Mouse (Mus musculus) right cerebral cortex, postnatal 4 days (tissue): ENCODE measurements at regions not wholly inside any gene's neighbourhood (a gene's known extent, or its start where the extent isn't known, plus 50 kb on each side); places are given as distances from the start of the nearest gene placed in this dataset.

Experiments used
- DNase-seq: peaks from one replicate; pipeline ENCODE4 v3.0.0-alpha.2; 2022

GRCm38 (mm10) chr1:120667776-120668175 is 65.6 kb downstream of the En1 start:
- DNase-seq = no peak

DNA sequence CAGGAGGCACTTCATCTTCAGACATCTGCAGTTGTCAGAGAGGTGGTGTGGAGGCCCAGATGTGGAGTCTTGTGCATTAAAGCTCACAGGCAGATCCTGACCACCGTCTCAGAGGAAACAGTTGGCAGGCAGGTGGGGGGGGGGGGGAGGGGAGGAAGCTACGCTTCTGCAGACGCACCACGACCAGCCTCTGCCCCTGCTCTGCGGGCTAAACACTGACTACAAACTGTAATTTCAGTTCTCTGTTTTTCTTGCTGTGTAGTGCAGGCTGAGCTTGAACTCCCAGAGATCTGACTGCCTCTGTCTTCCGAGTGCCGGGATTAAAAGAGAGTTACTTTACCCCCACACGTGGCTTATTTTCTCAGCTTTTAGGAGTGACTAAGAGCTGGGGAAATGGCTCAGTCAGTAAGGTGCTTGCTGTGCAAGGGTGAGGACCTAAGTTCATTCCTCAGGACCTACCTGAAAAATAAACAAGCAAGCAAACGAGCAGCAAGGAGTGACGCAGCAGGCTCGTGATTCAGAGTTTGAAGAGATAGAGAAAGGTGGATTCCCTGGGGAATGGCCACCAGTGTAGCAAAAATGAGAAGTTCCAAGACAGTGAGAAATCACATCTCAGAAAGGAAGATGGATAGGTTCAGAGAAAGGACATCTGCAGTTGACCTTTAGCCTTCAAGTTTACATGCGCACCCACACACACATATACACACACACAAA is 81.5 kb downstream of the En1 start:
- no peak for DNase-seq

DNA sequence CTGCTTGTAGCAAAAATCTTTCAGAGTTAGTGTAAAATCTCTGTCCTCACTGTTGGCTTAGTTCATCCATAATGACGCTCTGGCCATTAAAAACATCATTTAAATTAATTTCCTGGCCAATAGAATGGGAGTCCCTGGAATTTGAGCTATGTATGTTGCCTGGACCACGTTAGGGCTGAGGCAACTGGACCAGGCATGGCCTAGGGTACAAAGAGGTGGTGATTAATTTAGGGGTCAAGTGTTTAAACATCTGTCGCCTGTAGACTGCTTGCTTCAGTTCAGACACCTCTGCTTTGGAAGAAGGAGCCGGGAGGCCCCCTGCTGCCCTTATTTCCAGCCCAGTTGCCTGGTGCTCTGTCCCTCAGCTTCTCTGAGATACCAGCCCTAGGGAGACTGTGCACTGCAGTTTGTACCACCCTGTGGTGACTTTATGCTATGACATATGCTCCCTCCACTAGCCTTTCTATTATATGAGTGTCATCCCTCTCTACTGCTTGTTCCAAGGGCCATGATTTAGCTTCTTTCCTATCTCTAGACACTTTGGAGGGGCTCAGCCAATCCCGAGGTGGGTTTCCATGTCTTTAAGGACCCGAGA is 83.5 kb downstream of the En1 start:
- no peak for DNase-seq

DNA sequence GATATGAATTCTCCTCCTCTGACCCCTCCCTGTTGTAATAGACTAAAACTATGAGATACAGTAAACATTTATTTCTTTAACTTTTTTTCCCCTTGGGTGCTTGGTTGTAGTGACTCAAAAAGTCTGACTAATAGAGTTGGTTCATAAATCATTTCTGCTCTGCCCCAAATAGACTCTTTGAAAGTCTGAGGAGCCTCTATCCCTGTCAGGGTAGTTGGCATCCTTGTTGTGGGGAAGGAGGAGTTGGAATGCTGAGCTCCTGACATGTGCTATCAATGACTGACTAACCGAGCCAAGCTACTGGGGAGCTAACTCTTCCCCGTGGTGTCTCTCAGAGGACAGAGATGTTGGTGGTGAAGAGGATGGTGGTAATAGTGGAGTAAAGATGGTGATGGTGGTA is 89.4 kb downstream of the En1 start:
- no peak for DNase-seq

DNA sequence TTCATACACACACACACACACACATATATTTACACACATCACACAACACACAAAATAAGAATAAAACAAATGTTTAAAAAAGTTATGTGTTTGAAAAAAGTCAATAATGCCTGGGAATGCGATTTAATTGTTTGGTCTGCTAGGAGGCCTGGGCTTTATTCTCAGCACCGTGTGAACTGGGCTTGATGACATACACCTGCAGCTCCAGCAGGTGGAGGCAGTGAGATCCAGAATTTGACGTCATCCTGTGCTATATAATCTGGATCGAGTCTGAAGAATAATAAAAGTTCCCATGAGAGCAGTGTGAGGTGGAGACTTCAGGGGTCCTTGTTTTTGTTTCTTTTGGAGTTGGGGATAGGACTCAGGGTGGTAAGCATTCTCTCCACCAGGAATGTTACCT is 96.0 kb downstream of the En1 start:
- DNase-seq = no peak

- DNase-seq = no peak
These were observed 102.0 kb downstream of the En1 start for GRCm38 (mm10) chr1:120704201-120704600.

DNA sequence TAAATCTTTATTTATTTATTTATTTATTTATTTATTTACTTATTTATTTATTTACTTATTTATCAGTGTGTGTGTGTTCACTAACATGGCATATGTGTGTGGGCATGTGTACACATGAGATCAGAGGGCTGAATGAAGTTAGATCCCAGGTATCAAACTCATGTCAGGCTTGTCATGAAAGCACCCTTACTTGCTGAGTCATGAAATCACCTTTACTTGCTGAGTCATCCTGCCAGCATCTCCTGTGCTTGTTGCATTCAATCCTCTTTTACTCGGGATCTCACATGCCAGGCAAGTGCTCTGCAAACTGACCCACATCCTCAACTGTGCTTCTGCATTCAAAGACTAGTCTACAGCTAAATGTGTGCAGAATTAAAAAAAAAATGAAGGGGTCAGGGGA is 103.8 kb downstream of the En1 start:
- DNase-seq = no peak

DNA sequence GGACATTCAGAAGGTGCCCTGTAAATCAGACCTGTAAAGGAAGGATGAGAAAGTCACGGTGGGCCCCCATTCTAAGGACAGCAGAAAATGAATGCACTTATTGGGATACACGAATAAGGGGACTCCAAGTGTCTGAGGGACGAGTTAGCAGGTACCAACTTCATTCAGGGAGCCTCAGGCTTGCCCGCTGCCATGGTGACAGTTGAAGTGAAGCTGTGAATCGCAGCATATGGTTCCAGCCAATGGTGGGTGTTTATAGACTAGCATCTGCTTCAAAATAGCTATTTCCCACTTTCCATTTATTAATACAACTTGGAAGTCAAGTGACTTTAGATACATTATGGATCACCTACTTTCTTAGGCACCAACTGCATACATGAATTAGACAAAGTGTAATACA is 106.3 kb downstream of the En1 start:
- no peak for DNase-seq

GRCm38 (mm10) chr1:120715105-120715877 is 113.1 kb downstream of the En1 start:
- no peak for DNase-seq

DNA sequence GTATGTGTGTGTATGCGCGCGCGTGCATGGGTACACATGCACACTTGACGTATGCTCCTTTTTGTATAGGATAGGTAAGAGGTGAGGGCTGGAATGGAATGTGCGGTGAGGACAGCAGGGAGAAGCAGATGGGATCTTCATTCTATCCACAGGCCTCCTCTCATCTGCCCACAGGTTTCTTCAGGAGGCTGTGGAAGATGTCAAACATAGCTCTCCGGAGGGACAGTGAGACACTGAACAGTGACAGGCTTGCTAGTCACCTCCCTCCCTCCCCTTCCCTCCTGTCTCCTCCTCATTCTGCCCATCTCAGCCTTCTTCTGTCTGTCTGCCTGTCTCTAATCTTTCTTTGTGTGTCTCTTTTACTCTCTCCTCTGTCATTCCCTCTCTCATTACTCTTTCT is 124.6 kb downstream of the En1 start:
- DNase-seq = no peak

- no peak for DNase-seq
These were observed 125.2 kb downstream of the En1 start for GRCm38 (mm10) chr1:120727427-120727826.

DNA sequence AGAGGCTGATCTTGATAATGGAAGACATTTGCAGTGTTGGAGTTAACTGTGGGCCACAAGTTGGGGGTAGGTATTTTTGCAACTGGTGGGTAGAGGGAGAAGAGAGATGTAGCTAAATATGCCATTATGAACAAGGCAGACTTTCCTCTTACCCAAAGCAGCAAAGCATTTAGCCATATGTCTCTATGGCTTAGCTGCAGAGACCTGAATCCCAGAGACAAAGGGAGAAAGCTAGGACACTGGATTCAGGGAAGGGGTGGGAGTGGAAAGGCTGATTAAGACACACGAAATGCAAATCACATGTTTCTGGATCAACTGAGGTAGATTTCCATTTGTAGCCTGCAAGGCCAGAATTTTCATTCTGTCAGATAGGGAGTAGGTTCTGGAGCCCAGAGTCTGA is 129.8 kb downstream of the En1 start:
- DNase-seq = no peak

GRCm38 (mm10) chr1:120733683-120734082 is 131.5 kb downstream of the En1 start:
- no peak for DNase-seq

DNA sequence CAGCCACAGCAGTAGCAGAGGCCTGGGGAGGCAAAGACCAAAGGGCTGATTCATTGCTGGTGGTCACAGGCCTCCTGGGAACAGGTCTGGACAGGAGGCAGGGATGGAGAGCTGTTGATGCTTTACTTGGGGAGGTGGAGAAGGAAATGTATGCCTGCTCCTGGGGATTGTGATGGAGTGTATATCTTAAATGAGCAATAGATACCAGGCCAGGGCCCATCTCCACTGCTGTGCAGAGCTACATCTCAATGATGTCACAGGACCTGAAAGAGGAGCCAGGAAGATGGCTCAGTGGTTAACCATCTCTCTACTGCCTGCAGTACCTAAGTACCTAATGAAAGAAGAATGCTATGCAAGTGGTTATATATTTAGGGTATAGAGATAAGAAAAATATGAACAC is 132.6 kb downstream of the En1 start:
- DNase-seq = no peak

GRCm38 (mm10) chr1:120739499-120739898 is 137.3 kb downstream of the En1 start:
- DNase-seq = no peak

DNA sequence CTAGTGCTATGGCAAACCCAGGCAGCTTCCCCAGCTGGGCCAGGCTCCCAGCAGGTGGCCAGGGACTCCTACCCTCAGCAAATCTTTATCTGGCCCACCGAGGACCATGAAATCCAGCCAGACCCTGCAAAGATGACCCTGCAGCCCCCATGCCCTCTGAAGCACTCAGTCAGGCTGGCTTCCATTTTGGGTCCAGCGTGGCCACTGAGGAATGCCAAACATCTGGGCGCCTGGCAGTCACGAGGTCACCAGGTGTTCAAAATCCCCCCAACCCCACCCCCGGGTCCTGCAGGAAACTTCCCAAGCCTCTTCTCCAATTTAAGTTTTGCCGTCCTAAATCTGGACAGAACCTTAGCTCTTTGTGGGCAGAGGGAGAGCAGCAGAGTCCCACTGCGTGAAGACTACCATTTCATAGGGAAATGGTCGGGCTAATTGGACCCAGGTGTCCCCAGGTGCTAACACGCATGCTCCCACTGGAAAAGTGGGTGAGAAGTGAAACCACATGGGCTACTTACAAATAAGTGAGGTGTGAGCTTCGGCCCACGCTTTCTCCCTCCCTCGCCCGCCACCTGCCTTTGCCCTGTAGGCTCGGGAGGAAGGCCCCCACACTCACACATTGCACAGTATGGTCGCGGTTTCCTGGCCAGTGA is 139.0 kb downstream of the En1 start:
- no peak for DNase-seq

DNA sequence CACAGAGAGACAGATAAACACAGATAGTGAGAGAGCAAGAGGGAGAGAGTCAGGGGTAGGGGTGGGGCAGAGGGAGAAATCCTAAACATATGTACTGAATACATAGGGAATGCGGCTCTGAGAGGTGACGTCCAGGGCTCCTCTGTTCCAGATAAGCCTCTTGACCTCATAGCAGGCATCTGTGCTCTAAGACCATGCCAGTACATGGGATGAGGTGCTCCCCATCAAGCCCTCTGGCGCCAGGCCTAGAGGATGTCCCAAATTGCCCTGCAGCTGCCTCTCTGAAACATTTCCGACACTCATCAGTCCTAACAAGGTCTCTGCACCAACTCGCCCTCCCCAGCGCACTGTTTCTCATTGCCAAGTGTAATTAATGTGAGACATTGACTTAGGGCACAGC is 146.7 kb downstream of the En1 start:
- no peak for DNase-seq

DNA sequence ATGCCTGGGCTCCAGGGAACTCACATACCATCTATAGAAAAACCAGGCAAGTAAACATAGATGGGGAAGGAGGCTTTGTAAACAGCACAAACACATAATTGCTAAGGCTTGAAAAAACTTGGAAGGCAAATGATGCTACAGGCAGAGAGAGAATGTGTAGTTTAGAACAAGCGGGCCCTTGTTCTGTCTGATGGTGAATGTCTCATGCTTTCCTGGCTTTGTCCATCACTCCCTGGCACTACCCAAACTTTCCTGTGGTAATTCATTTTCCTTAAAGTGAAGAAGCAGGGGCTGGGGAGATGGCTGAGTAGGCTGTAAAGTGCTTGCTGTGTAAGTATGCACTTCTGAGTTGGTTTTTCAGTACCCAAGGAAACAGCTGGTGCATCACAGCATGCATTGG is 151.2 kb downstream of the En1 start:
- no peak for DNase-seq

DNA sequence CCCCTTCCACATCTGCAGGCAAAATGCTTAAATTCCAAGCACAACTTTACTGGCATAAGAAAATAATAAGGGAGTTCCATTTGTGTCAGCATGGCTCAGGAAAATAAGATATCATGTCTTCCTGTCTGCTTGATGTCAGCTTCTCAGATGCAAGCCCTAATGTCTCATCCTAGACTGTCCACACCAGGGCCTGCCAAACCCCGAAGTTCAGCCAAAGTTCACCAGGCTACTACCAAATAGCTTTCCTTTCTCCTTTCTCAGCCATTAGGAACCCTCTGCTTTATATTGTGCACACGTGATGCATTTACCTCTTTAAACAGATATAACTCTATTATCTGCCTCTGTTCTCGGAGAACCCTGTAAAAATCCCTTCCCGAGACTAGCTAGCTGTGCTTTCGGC is 152.1 kb downstream of the En1 start:
- no peak for DNase-seq

DNA sequence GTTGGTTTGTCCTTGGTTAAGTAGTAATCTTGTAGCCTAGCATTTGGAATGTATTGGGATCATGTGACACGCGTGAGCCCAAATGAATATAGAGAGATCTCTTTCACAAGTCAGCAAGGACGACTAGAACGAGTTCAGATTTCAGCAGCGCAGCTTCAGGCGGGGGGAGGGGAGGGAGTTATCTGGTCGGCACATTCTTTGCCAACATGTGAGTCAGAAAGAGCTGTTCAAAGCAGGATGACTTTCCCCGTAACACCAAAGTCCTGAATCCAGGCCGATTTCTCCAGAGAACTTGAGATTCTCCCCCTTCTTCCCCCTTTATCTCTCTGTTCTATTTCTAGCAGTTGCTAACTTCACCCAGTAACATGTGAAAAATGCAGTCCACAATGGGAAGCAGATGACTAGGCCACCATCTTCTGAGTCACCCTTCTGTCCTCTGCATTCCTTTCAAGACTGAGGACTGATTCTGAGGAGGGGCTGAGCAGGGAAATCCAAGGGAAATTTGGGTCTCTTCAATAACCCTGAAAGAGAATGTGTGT is 155.1 kb downstream of the En1 start:
- DNase-seq = peak; percentile 27

DNA sequence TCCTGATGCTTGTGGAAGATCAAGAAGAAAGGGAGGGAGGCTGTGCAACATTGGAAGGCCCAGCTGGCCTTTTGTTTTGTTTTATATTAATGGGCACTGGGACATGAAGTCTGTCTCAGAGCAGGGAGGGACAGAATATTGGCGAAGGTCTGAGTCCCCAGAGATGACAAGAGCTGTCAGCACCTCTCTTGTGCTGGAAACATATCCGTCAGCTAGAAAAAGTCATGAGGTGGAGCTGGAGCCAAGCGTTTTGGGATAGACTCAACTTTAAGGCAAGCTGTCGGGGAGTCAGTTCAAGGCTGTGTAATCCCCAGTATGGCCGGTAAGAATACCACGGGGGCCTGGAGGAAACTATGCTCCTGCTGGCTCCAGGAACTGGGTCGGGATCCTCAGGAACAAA is 156.0 kb downstream of the En1 start:
- DNase-seq = no peak

DNA sequence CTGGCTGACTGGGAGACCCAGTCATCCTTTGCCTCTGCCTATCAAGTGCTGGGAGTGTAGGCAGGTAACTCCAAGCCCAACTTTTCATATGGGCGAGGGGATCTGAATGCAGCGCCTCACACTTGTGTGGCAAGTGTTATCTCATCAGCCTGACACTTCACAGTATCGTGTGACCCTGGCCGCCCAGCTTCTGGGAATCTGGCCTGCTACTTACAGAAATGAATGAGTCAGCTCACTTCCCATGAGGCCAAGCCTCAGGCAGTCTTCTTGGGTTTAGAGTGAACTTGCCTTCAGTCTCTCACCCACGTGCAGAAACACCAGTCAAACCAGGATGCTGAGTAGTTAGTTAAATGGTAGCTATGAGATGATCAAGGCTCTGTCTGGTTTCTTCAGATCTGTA is 156.5 kb downstream of the En1 start:
- DNase-seq = no peak

- no peak for DNase-seq
These were observed 157.2 kb downstream of the En1 start for GRCm38 (mm10) chr1:120759380-120759779.

GRCm38 (mm10) chr1:120761364-120761763 is 159.1 kb downstream of the En1 start:
- DNase-seq = no peak
